Mouse (Mus musculus) ES-E14 (cell line): ENCODE data around the gene Fras1.

Source experiments
- CHD2 ChIP-seq: IDR thresholded peaks from 2 replicates; pipeline ENCODE4 v1.6.1; 2014; ENCODE audit warnings: mild to moderate bottlenecking, low read depth, low read length, inconsistent platforms
- HCFC1 ChIP-seq: IDR thresholded peaks from 2 replicates; pipeline ENCODE4 v1.6.1; 2012; ENCODE audit warnings: low read length, inconsistent platforms, borderline replicate concordance; ENCODE audit not compliant: insufficient read depth
- MAFK ChIP-seq: IDR thresholded peaks from 2 replicates; pipeline ENCODE4 v1.6.1; 2014; ENCODE audit warnings: mild to moderate bottlenecking, low read depth, low read length, inconsistent platforms; ENCODE audit not compliant: insufficient read depth
- ZC3H11A ChIP-seq: IDR thresholded peaks from 2 replicates; pipeline ENCODE4 v1.6.1; 2012; ENCODE audit warnings: low read depth, mild to moderate bottlenecking, inconsistent platforms, low read length, borderline replicate concordance
- ZNF384 ChIP-seq: IDR thresholded peaks from 2 replicates; pipeline ENCODE4 v1.6.1; 2012; ENCODE audit warnings: low read depth, low read length, inconsistent platforms

DNA sequence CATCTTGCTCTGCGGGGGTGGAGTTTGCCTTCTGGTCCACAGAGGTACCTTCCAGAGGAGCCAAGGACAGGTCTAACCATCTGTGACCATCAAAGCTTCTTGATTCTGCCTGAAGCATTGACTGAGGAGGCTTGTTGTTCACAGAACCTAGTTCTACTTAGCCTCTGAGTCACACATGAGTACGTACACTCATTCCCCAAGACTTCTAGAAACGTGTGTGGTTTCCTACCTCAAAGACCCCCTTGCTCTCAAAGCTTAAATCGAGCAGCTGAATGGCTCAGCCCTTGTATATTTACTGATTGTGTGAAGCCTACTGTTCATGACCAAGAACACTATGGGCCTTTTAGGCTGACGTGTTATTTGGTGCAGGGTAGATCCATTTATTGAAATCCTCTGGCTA, 344.8 kb downstream of the Fras1 start:
- TF ChIP-seq HCFC1 (no peak), MAFK (no peak), ZNF384 (no peak), CHD2 (no peak), ZC3H11A (no peak)
